Mouse (Mus musculus): ENCODE data around the gene Sipa1l1. TPM values are rescaled to one million over a fixed set of nuclear protein-coding genes. Genes with fewer than 3 reads are reported as not detected.

Sipa1l1 gene
- polyA plus RNA-seq, 1 experiment = 152 TPM

DNA sequence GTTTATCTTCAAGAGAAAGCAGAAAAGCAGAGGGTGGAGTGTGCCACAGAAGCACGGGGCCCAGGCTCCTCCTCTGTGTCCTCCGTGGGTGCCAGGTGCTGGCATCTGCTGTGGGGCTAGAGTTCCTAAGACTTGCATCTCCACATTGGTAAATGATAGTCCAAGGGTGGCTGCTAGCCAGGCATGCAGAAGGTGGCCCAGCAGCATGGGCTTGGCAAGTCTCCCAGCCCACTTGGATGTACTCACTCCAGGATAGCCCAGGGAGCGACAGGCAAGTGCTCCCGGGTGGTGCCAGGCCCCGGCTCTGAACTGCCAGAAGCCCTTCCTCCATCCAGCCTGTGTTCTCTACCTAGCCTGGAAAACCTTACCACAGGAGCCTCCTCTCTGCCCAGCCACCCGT, 239.4 kb downstream of the Sipa1l1 start:
- Histone ChIP-seq H3K4me1 (ENCODE audit: control insufficient read depth, insufficient read depth, low read length) (peaks cover 18% of the 10 kb centered on the region), H3K27ac (ENCODE audit: insufficient read depth, low read length) (no peak overlapping the region), H3K4me3 (ENCODE audit: insufficient read depth, low read length) (no peak overlapping the region)
- TF ChIP-seq CTCF (IDR thresholded peaks at IDR 0.05; ENCODE audit: extremely low read depth, insufficient read depth, low read length) (no peak), POLR2A (IDR thresholded peaks at IDR 0.05; ENCODE audit: extremely low read depth, insufficient read depth, low read length) (no peak)

DNA sequence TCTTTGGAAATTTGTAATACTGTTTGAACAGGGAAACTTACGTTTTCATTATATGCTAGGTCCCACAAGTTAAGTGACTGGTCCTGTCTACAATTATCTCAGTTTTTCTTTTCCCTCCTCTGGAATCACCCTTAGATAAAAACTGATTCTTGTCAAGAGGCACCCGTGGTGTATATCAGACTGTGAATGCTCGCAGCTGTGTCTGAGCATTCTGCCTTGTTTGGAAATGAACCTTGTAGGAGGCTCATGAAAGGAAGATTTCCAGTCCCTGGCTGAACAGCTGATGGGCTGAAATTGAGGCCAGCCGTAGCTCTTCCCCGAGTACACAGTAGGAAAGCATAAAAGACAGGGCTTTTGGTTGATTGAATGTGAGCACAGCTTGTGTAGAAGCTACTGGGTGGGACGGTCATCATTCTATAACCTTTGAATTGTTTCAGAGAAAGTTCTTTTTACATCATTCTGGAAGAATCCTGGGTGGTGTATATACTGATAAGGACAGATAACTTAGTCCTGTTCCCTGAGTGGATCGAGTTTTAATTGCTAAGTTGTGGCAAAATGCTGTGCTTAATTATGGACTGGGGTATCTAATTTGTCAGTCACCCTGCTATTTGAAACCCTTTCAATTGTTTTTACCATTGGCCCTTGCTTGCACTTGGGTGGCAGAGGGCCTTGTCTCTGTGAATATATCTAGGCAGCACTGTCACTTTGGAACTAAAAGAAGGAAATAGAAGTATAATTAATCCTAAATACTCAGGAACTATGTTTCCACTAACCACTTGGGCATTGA, 240.8 kb downstream of the Sipa1l1 start:
- TF ChIP-seq CTCF (IDR thresholded peaks at IDR 0.05; ENCODE audit: extremely low read depth, insufficient read depth, low read length) (no peak), POLR2A (IDR thresholded peaks at IDR 0.05; ENCODE audit: extremely low read depth, insufficient read depth, low read length) (no peak)
- Histone ChIP-seq H3K27ac (ENCODE audit: insufficient read depth, low read length) (no peak overlapping the region), H3K4me1 (ENCODE audit: control insufficient read depth, insufficient read depth, low read length) (peaks cover 20% of the 10 kb centered on the region), H3K4me3 (ENCODE audit: insufficient read depth, low read length) (no peak overlapping the region)

DNA sequence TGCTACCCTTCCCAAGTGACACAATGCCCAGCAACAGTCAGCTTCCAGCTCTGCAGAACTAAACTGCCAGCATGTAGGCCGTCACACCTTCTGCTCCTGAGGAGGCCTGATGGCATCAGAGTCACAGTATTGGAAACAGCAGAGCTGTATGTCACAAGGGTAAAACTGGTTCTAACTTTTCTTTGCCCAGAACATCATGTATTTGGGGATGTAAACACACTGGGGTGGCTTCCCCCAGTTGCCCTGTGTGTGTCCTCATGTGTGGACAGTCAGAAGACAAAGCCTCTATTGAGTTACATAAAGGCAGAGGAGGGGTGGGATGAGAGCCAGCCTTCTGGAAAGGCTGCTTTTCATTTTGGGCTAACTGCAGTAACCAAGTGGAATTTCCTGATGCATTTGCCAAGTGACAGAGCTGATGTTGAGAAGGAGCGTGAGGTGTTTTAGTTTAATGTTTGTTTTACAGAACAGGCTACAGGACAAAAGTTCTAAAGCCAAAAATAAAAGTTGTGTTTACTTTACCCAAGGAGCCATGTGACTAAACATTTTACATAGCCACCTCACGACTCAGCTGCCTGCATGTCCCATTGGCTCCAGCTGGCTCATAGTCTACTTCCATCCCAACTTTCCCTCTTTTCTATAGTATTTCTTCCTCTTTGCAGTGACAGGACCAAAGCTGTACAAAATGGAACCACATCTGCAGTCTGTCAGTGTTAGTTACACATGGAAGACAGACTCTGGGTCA, 243.3 kb downstream of the Sipa1l1 start:
- Histone ChIP-seq H3K4me1 (ENCODE audit: control insufficient read depth, insufficient read depth, low read length) (peaks cover 22% of the 10 kb centered on the region), H3K4me3 (ENCODE audit: insufficient read depth, low read length) (no peak overlapping the region), H3K27ac (ENCODE audit: insufficient read depth, low read length) (peak overlapping the region; percentile 48; the same call in 1 of the 2 replicates)
- TF ChIP-seq CTCF (IDR thresholded peaks at IDR 0.05; ENCODE audit: extremely low read depth, insufficient read depth, low read length) = no peak
- no peak for TF ChIP-seq POLR2A (IDR thresholded peaks at IDR 0.05; ENCODE audit: extremely low read depth, insufficient read depth, low read length)

- TF ChIP-seq POLR2A (IDR thresholded peaks at IDR 0.05; ENCODE audit: extremely low read depth, insufficient read depth, low read length) (no peak), CTCF (IDR thresholded peaks at IDR 0.05; ENCODE audit: extremely low read depth, insufficient read depth, low read length) (0 out of 2 replicates have a peak, but pooled peaks have one; percentile 2)
- peaks cover 13% of the 10 kb centered on the region for H3K4me1 ChIP-seq (ENCODE audit: control insufficient read depth, insufficient read depth, low read length)
- no peak overlapping the region for H3K4me3 ChIP-seq (ENCODE audit: insufficient read depth, low read length)
- peak overlapping the region; percentile 62; the same call in 1 of the 2 replicates for H3K27ac ChIP-seq (ENCODE audit: insufficient read depth, low read length)
These were observed 246.7 kb downstream of the Sipa1l1 start for GRCm38 (mm10) chr12:82415690-82416364.

DNA sequence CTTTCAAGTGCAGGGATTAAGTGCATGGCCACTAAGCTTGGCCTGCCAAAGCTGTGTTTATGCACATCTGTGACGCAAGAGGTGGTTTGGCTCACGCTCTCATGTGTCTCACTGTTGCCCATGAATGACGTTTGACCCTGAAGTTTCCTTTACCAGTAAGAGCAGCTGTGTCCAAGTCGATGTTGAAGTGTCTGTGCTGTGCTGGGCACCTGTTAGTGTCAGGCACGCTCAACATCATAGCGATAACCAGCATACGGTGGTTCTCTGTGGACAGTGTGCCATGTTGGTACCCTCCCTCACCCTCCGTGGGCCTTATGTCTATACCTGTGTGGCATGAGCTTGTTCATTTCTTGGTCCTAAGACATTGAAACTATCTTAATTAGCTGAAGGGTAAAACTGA, 249.9 kb downstream of the Sipa1l1 start:
- Histone ChIP-seq H3K4me1 (ENCODE audit: control insufficient read depth, insufficient read depth, low read length) (peaks cover 7% of the 10 kb centered on the region), H3K4me3 (ENCODE audit: insufficient read depth, low read length) (no peak overlapping the region), H3K27ac (ENCODE audit: insufficient read depth, low read length) (no peak overlapping the region)
- TF ChIP-seq POLR2A (IDR thresholded peaks at IDR 0.05; ENCODE audit: extremely low read depth, insufficient read depth, low read length) (no peak), CTCF (IDR thresholded peaks at IDR 0.05; ENCODE audit: extremely low read depth, insufficient read depth, low read length) (no peak)

DNA sequence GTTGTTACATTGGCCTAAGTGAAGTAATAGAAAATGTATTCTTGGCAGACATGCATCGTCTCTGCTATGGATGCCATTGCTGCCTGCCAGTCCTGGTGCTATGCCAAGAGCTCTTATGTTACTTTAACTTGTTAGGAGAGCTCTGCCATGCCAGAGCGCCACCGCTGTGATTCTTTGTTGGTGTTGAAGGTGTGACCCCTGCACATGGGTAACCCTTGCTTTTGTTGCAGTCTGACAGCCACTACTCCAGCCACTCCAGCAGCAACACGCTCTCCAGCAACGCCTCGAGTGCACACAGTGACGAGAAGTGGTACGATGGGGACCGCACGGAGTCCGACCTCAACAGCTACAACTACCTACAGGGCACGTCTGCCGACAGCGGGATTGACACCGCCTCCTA, 255.7 kb downstream of the Sipa1l1 start:
- Histone ChIP-seq H3K4me3 (ENCODE audit: insufficient read depth, low read length) (no peak overlapping the region), H3K4me1 (ENCODE audit: control insufficient read depth, insufficient read depth, low read length) (peaks cover 16% of the 10 kb centered on the region), H3K27ac (ENCODE audit: insufficient read depth, low read length) (no peak overlapping the region)
- TF ChIP-seq CTCF (IDR thresholded peaks at IDR 0.05; ENCODE audit: extremely low read depth, insufficient read depth, low read length) (no peak), POLR2A (IDR thresholded peaks at IDR 0.05; ENCODE audit: extremely low read depth, insufficient read depth, low read length) (no peak)

GRCm38 (mm10) chr12:82425853-82426252, 256.7 kb downstream of the Sipa1l1 start:
- no peak overlapping the region for H3K4me3 ChIP-seq (ENCODE audit: insufficient read depth, low read length)
- H3K4me1 ChIP-seq (ENCODE audit: control insufficient read depth, insufficient read depth, low read length) = peaks cover 16% of the 10 kb centered on the region
- no peak overlapping the region for H3K27ac ChIP-seq (ENCODE audit: insufficient read depth, low read length)
- TF ChIP-seq CTCF (IDR thresholded peaks at IDR 0.05; ENCODE audit: extremely low read depth, insufficient read depth, low read length) = no peak
- TF ChIP-seq POLR2A (IDR thresholded peaks at IDR 0.05; ENCODE audit: extremely low read depth, insufficient read depth, low read length) = no peak

DNA sequence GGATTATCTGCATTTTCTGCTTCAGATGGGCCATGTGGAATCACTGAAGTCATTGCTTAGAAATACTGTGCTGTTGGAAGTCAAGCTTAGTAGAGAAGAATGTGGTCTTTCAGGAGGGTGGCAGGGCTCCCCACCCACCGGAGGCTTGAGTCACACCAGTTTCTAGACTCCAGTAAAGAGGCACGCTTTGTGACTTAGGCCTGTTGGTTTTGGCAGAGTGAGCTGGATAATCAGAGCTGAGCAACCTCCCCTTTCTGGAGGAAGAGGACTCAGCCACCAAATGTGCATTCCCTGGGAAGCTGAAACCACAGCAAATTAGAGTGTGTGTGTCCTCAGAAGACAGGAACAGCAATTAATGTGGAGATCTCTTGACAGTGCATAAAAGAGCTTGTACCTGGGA, 258.3 kb downstream of the Sipa1l1 start:
- Histone ChIP-seq H3K4me3 (ENCODE audit: insufficient read depth, low read length) (no peak overlapping the region), H3K4me1 (ENCODE audit: control insufficient read depth, insufficient read depth, low read length) (peaks cover 16% of the 10 kb centered on the region), H3K27ac (ENCODE audit: insufficient read depth, low read length) (no peak overlapping the region)
- no peak for TF ChIP-seq POLR2A (IDR thresholded peaks at IDR 0.05; ENCODE audit: extremely low read depth, insufficient read depth, low read length)
- TF ChIP-seq CTCF (IDR thresholded peaks at IDR 0.05; ENCODE audit: extremely low read depth, insufficient read depth, low read length) = no peak

- Histone ChIP-seq H3K27ac (ENCODE audit: insufficient read depth, low read length) (peak overlapping the region; percentile 43; the same call in 1 of the 2 replicates), H3K4me3 (ENCODE audit: insufficient read depth, low read length) (no peak overlapping the region), H3K4me1 (ENCODE audit: control insufficient read depth, insufficient read depth, low read length) (peaks cover 16% of the 10 kb centered on the region)
- 0 out of 2 replicates have a peak, but pooled peaks have one; percentile 23 for TF ChIP-seq POLR2A (IDR thresholded peaks at IDR 0.05; ENCODE audit: extremely low read depth, insufficient read depth, low read length)
- TF ChIP-seq CTCF (IDR thresholded peaks at IDR 0.05; ENCODE audit: extremely low read depth, insufficient read depth, low read length) = no peak
These were observed 259.3 kb downstream of the Sipa1l1 start for GRCm38 (mm10) chr12:82428466-82428865.

All from cortical plate, adult 2 months (tissue).